Mouse (Mus musculus): Measurements from ENCODE around the gene Cacna1d. TPM values are rescaled to one million over a fixed set of nuclear protein-coding genes. Genes with fewer than 3 reads are reported as not detected.

The Cacna1d gene
- total RNA-seq, 2 experiments from 2014 or later = 39.7 to 43.9 TPM

GRCm38 (mm10) chr14:30219851-30220250 is 271.4 kb downstream of the Cacna1d start:
- DNase-seq (ENCODE audit: low spot score in 2 of 2) = no peak

GRCm38 (mm10) chr14:30218114-30218513 is 273.1 kb downstream of the Cacna1d start:
- peak; percentile 30 to 51 for DNase-seq (ENCODE audit: low spot score in 2 of 2)

GRCm38 (mm10) chr14:30217124-30217523 is 274.1 kb downstream of the Cacna1d start:
- no peak for DNase-seq (ENCODE audit: low spot score in 2 of 2)

- DNase-seq (ENCODE audit: low spot score in 2 of 2) = peak; percentile 32 to 64
Observed at GRCm38 (mm10) chr14:30208156-30208555, 283.1 kb downstream of the Cacna1d start.

- DNase-seq (ENCODE audit: low spot score in 2 of 2) = no peak
Observed at GRCm38 (mm10) chr14:30205821-30206220, 285.4 kb downstream of the Cacna1d start.

GRCm38 (mm10) chr14:30204526-30204925 is 286.7 kb downstream of the Cacna1d start:
- no peak for DNase-seq (ENCODE audit: low spot score in 2 of 2)

GRCm38 (mm10) chr14:30200310-30200709 is 290.9 kb downstream of the Cacna1d start:
- no peak for DNase-seq (ENCODE audit: low spot score in 2 of 2)

GRCm38 (mm10) chr14:30198882-30199281 is 292.4 kb downstream of the Cacna1d start:
- no peak for DNase-seq (ENCODE audit: low spot score in 2 of 2)

GRCm38 (mm10) chr14:30198116-30198515 is 293.1 kb downstream of the Cacna1d start:
- no peak for DNase-seq (ENCODE audit: low spot score in 2 of 2)

GRCm38 (mm10) chr14:30196959-30197358 is 294.3 kb downstream of the Cacna1d start:
- no peak for DNase-seq (ENCODE audit: low spot score in 2 of 2)

- DNase-seq (ENCODE audit: low spot score in 2 of 2) = peak in 1 of 2 experiments; percentile 33
Observed at GRCm38 (mm10) chr14:30196235-30196634, 295.0 kb downstream of the Cacna1d start.

GRCm38 (mm10) chr14:30190308-30190971 is 300.8 kb downstream of the Cacna1d start:
- no peak for DNase-seq (ENCODE audit: low spot score in 2 of 2)

- DNase-seq (ENCODE audit: low spot score in 2 of 2) = no peak
Observed at GRCm38 (mm10) chr14:30185616-30186274, 305.5 kb downstream of the Cacna1d start.

GRCm38 (mm10) chr14:30184445-30185152 is 306.7 kb downstream of the Cacna1d start:
- DNase-seq (ENCODE audit: low spot score in 2 of 2) = no peak

GRCm38 (mm10) chr14:30184013-30184412 is 307.2 kb downstream of the Cacna1d start:
- DNase-seq (ENCODE audit: low spot score in 2 of 2) = no peak

GRCm38 (mm10) chr14:30182624-30183524 is 308.4 kb downstream of the Cacna1d start:
- DNase-seq (ENCODE audit: low spot score in 2 of 2) = no peak

- DNase-seq (ENCODE audit: low spot score in 2 of 2) = no peak
Observed at GRCm38 (mm10) chr14:30178306-30178705, 312.9 kb downstream of the Cacna1d start.

- no peak for DNase-seq (ENCODE audit: low spot score in 2 of 2)
Observed at GRCm38 (mm10) chr14:30177850-30178249, 313.4 kb downstream of the Cacna1d start.

- no peak for DNase-seq (ENCODE audit: low spot score in 2 of 2)
Observed at GRCm38 (mm10) chr14:30175362-30175761, 315.9 kb downstream of the Cacna1d start.

- DNase-seq (ENCODE audit: low spot score in 2 of 2) = no peak
Observed at GRCm38 (mm10) chr14:30172821-30173755, 318.2 kb downstream of the Cacna1d start.
